Mouse (Mus musculus) urinary bladder, adult 18-20 months (tissue): ENCODE measurements around the gene Cherp.

Experiments
- DNase-seq, 2 experiments: peaks; one replicate each; pipeline ENCODE4 v3.0.0; 2022; ENCODE audit warnings: low spot score in 2 of 2, mixed read lengths in 2 of 2

The Cherp gene

GRCm38 (mm10) chr8:72418073-72418472 lies 57.0 kb downstream of the Cherp start:
- no peak for DNase-seq

- no peak for DNase-seq
Measured at GRCm38 (mm10) chr8:72415252-72415651, 59.8 kb downstream of the Cherp start.

DNA sequence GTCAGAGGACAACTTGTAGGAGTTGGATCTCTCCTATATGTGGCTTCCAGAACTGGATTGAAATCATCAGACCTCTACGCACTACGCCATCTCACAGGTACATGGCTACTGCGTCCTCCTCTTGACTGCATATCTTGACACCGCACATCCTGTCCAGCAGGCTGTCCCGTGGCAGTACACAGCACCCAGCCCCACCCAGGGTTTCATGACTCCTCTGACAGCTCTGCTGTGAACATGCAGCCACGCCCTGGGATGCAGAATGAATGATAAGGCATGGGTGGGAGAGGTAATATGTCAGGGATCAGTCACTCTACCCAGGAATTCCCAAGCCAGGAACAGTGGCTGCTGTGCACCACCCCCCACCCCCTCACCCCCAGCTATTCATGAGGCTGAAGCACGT lies 61.2 kb downstream of the Cherp start:
- no peak for DNase-seq
